Mouse (Mus musculus): ENCODE measurements at regions not wholly inside any gene's neighbourhood (a gene's known extent, or its start where the extent isn't known, plus 50 kb on each side); places are given as distances from the start of the nearest gene placed in this dataset.

DNA sequence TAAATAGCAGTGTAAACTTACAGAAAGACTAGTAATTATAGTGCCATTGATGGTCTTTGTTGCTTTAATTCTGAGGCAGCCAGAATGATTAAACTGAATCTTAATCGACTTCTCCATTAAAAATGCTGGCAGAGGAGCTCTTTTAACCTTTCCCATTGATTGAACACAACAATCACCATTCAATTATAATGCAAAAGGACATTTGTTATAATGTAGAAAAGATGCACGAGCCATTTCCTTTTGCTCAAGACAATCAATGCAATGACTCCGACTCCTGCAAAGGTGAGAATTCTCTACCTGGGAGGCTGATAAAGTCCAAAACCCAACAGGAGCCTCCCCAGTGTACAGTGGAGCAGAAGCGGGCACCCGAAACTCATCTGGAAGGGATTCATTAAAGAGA, 280.0 kb upstream of the Dach1 start:
- Histone ChIP-seq H3K9me3 (replicated peaks) (no peaks in the 10 kb centered on the region), H3K27ac (no peak overlapping the region), H3K9ac (no peak overlapping the region), H3K4me3 (no peak overlapping the region), H3K4me1 (0 out of 2 replicates have a peak, but pooled peaks cover 4% of the 10 kb centered on the region), H3K4me2 (no peak overlapping the region), H3K27me3 (no peaks in the 10 kb centered on the region), H3K36me3 (ENCODE audit: poor library complexity, severe bottlenecking) (no peaks in the 10 kb centered on the region)
- 0 out of 2 replicates have a peak, but pooled peaks have one; percentile 21 for ATAC-seq
- 42% methylated on average over 5 of the region's 5 CpGs for WGBS

DNA sequence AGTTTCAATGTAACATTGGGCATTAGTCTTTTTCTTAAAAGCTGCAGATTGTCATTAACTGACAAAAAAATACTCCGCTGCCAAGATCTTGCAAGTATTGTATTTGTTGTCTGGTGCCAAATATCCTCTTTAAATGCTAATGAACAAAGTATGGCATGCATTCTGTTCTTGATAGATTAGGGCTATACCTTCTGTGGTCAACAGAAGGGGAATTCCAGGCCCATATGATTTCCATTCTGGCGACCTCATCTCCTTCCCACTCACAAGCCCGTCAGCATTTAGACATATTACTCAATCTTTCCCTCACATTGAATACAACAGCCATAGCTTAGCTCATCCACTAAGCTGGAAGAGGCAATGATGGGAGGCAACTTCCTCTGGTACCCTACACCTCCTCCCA, 272.8 kb upstream of the Dach1 start:
- Histone ChIP-seq H3K36me3 (ENCODE audit: poor library complexity, severe bottlenecking) (no peaks in the 10 kb centered on the region), H3K9me3 (replicated peaks) (no peaks in the 10 kb centered on the region), H3K4me2 (no peak overlapping the region), H3K27me3 (no peaks in the 10 kb centered on the region), H3K4me1 (no peaks in the 10 kb centered on the region), H3K9ac (no peak overlapping the region), H3K4me3 (no peak overlapping the region), H3K27ac (no peak overlapping the region)
- peak; percentile 38; the same call in 1 of the 2 replicates for ATAC-seq
- 70% methylated on average over 3 of the region's 3 CpGs for WGBS

DNA sequence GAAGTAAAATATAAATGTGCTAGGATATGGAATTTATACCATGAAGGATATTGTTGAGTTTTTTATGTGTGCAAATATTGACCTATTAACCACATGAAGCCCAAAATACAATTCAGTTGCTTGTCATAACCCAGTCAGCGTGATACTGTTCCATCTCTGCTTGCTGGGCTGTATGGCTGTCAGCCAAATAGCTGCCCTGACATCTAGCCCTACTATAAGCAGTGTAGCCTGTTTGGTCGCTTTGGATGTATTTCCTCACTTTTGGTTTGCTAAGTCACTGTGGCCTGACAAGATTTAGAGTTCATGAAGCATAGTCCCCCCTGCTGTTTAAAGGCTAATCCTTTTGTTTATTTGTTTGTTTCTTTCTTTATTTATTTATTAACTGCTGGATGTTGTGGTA, 272.4 kb upstream of the Dach1 start:
- Histone ChIP-seq H3K9ac (no peak overlapping the region), H3K36me3 (ENCODE audit: poor library complexity, severe bottlenecking) (no peaks in the 10 kb centered on the region), H3K9me3 (replicated peaks) (no peaks in the 10 kb centered on the region), H3K27ac (no peak overlapping the region), H3K4me1 (no peaks in the 10 kb centered on the region), H3K4me2 (no peak overlapping the region), H3K4me3 (no peak overlapping the region), H3K27me3 (no peaks in the 10 kb centered on the region)
- ATAC-seq: no peak
- 76% methylated on average over 2 of the region's 2 CpGs for WGBS

DNA sequence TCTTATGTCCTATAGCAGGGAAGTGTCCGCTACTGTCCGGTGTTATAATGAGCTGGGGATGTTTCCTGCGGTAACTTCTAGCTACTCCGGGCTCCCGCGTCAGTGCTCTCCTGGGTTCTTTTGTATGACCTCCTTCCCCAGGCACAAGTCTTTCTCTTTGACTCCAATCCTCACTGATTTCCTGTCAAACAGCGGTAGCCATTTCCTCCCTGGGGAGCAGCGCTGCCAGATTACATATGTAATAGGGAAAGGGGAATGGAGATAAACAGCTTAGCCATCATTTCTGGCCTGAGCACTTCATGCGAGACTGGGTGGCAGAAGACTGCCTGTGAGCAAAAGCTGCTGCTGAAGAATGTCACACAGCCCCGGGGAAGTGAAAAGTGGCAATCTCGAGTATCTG, 262.4 kb upstream of the Dach1 start:
- Histone ChIP-seq H3K9me3 (replicated peaks) (no peaks in the 10 kb centered on the region), H3K4me3 (no peak overlapping the region), H3K36me3 (ENCODE audit: poor library complexity, severe bottlenecking) (no peaks in the 10 kb centered on the region), H3K27ac (no peak overlapping the region), H3K4me2 (no peak overlapping the region), H3K9ac (no peak overlapping the region), H3K4me1 (no peaks in the 10 kb centered on the region), H3K27me3 (no peaks in the 10 kb centered on the region)
- WGBS: 66% methylated on average over 11 of the region's 11 CpGs
- no peak for ATAC-seq

DNA sequence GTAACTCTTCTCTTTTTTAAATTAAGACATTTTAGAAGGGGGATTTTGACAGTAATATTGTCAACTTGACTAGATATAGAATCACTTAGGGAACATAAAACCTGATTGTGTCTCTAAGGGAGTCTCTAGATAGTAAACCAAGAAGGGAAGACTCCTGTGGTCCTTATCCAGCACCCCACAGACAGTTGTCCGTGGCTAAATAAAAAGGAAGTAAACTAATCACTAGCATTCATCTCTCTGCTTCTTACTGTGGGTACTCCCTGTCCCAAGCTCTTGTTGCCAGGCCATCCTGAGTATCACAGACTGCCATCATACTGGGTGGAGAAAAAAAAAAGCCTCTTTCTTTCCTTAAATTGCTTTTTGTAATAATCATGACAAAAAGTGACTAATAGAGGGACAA, 248.2 kb upstream of the Dach1 start:
- no peaks in the 10 kb centered on the region for H3K36me3 ChIP-seq (ENCODE audit: poor library complexity, severe bottlenecking)
- WGBS: 67% methylated on average over 1 of the region's 1 CpGs
- ATAC-seq: no peak
- H3K4me3 ChIP-seq: no peak overlapping the region
- H3K4me1 ChIP-seq: no peaks in the 10 kb centered on the region
- H3K27me3 ChIP-seq: no peaks in the 10 kb centered on the region
- H3K9me3 ChIP-seq (replicated peaks): no peaks in the 10 kb centered on the region
- H3K9ac ChIP-seq: no peak overlapping the region
- no peak overlapping the region for H3K4me2 ChIP-seq
- no peak overlapping the region for H3K27ac ChIP-seq

DNA sequence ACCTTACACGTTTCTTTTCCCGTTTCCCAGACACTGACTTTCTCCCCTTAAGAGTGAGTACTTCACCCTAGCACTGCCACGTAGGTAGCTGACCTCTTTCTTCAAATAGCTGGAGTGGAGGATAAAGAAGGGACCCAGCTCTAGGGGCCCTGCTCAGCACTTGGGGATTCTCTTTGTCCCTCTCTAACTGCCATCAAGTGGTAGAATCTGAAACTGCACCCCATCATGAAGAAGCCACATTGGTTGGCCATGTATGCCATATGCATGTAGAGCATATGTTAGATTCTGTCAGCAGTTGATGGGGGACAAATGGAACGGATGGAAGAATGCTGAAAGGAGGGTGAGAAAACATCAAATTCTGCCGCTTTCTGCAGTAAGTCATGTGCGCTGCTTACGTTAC, 244.6 kb upstream of the Dach1 start:
- Histone ChIP-seq H3K36me3 (ENCODE audit: poor library complexity, severe bottlenecking) (no peaks in the 10 kb centered on the region), H3K27ac (no peak overlapping the region), H3K4me1 (no peaks in the 10 kb centered on the region), H3K4me2 (no peak overlapping the region), H3K9me3 (replicated peaks) (no peaks in the 10 kb centered on the region), H3K4me3 (no peak overlapping the region), H3K27me3 (no peaks in the 10 kb centered on the region), H3K9ac (no peak overlapping the region)
- 64% methylated on average over 7 of the region's 7 CpGs for WGBS
- peak; percentile 70 for ATAC-seq

DNA sequence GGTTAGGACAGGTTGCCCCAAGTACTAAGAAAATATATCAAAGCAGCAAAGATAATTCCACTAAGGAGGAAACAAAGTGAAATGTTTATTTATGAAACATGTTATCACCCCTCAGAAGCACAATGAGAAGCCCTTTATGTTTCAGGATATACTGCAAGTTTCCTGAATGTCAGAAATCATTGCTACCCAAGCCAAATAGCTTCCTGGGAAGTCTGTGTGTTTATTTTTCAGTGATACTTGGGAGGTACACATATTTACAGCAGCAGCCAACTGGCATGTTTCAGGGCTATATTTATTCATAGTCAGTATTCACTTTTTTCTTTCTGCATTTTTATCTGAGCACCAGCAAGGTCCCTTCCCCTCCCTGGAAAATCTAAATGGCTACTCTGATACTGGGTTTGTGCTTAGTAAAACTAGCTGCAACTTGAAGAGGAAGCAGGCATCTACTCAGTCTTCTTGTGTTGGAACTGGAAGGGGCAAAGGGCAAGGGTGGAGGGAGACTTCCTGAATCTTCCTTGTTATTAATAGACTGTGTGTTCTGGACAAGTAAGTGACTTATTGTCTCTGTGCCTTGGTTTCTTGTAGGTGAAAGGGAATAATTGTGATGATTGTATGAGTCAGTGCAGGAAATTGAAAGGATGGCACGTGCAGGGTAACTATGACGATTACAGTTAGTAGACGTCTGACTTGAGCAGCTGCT, 236.5 kb upstream of the Dach1 start:
- Histone ChIP-seq H3K4me2 (no peak overlapping the region), H3K27me3 (no peaks in the 10 kb centered on the region), H3K4me1 (no peaks in the 10 kb centered on the region), H3K9ac (no peak overlapping the region), H3K36me3 (ENCODE audit: poor library complexity, severe bottlenecking) (no peaks in the 10 kb centered on the region), H3K27ac (no peak overlapping the region), H3K9me3 (replicated peaks) (no peaks in the 10 kb centered on the region), H3K4me3 (no peak overlapping the region)
- 71% methylated on average over 3 of the region's 3 CpGs for WGBS
- no peak for ATAC-seq

DNA sequence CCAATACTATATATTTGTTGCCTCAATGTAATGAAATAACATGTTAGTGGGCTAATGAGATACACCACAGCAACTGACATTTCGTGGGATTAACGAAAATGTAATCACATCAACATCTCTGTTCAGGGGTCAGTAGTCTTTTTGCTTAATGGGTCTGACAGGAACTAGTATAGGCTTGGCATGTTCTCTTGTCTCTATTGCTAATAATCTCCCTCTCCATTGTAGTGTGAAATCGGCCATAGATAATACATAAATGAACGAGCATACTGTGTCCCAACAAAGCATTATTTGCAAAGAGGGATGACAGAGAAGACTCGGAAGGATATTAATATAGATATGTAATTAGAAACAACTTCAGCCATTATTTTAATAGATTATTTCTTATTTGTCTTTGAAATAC, 234.5 kb upstream of the Dach1 start:
- Histone ChIP-seq H3K27ac (no peak overlapping the region), H3K9ac (no peak overlapping the region), H3K27me3 (no peaks in the 10 kb centered on the region), H3K4me3 (no peak overlapping the region), H3K9me3 (replicated peaks) (no peaks in the 10 kb centered on the region), H3K36me3 (ENCODE audit: poor library complexity, severe bottlenecking) (no peaks in the 10 kb centered on the region), H3K4me2 (no peak overlapping the region), H3K4me1 (no peaks in the 10 kb centered on the region)
- ATAC-seq: no peak
- WGBS: 82% methylated on average over 5 of the region's 5 CpGs

DNA sequence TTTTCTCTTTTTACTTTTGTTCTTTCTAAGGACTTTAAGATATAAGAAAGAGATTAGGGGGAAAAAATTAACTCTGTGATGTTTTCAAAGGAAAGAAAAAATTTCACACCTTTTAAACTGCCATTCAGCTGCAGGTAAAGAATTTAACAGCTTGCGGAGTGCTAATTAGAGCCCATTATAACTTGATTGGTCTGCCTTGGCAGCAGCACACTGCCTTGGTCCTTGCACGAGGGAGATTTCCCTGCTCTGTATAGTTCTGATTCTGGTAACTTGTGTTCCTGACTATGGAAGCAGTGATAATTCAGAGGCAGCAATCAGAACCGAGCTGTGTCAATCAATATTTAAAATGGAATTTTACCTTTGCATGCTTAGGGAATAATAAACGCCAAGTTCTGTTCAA, 218.3 kb upstream of the Dach1 start:
- H3K36me3 ChIP-seq (ENCODE audit: poor library complexity, severe bottlenecking): no peaks in the 10 kb centered on the region
- no peak overlapping the region for H3K4me3 ChIP-seq
- no peaks in the 10 kb centered on the region for H3K27me3 ChIP-seq
- no peak overlapping the region for H3K4me2 ChIP-seq
- no peak overlapping the region for H3K27ac ChIP-seq
- H3K9me3 ChIP-seq (replicated peaks): no peaks in the 10 kb centered on the region
- peaks cover 4% of the 10 kb centered on the region; the same call in 1 of the 2 replicates for H3K4me1 ChIP-seq
- WGBS: 32% methylated on average over 4 of the region's 4 CpGs
- peak; percentile 78 for ATAC-seq
- H3K9ac ChIP-seq: no peak overlapping the region
